8 mouse cellular contexts compared by ENCODE assay signal in genomic region chr8:92847299-92847698, GRCm38 (mm10). TPM values are rescaled to one million over a fixed set of nuclear protein-coding genes. Genes with fewer than 3 reads are reported as not detected.
DNase-seq lines count a peak whose midpoint lies in the region; ATAC-seq lines count a peak whose summit lies in the region.

No protein-coding gene starts in this region.

- peak overlapping the region; percentile 42; the same call in 1 of the 2 replicates for H3K27ac ChIP-seq in heart, embryonic 10.5 days
- H3K27ac ChIP-seq in hindbrain, embryonic 16.5 days (ENCODE audit: low read depth, low read length), result no peak overlapping the region

- peaks cover 16% of the 10 kb centered on the region for H3K36me3 ChIP-seq in heart, embryonic 10.5 days
- H3K36me3 ChIP-seq in hindbrain, embryonic 16.5 days (ENCODE audit: control insufficient read depth, insufficient read depth, low read length), result no peaks in the 10 kb centered on the region

- H3K4me1 ChIP-seq in heart, embryonic 10.5 days, result peaks cover 25% of the 10 kb centered on the region
- peaks cover 19% of the 10 kb centered on the region for H3K4me1 ChIP-seq in hindbrain, embryonic 16.5 days (ENCODE audit: control insufficient read depth, insufficient read depth, low read depth, low read length)

- H3K9me3 ChIP-seq in heart, embryonic 10.5 days, result no peaks in the 10 kb centered on the region
- H3K9me3 ChIP-seq in hindbrain, embryonic 16.5 days (ENCODE audit: control insufficient read depth, low read length), result no peaks in the 10 kb centered on the region

- H3K9ac ChIP-seq in hindbrain, embryonic 16.5 days (ENCODE audit: low read depth, low read length), result no peak overlapping the region

- peak overlapping the region; percentile 18 for H3K4me2 ChIP-seq in hindbrain, embryonic 16.5 days (ENCODE audit: low read length)

- 32% methylated on average over 9 of the region's 9 CpGs for WGBS in heart, embryonic 10.5 days
- 21% methylated on average over 9 of the region's 9 CpGs for WGBS in hindbrain, embryonic 16.5 days

- 0 out of 2 replicates have a peak overlapping the region, but pooled peaks have one; percentile 15 for H3K4me3 ChIP-seq in heart, embryonic 10.5 days
- no peak overlapping the region for H3K4me3 ChIP-seq in hindbrain, embryonic 16.5 days (ENCODE audit: low read length)

- DNase-seq in heart, embryonic 10.5 days (ENCODE audit: low spot score), result peak; percentile 84
- no peak for DNase-seq in heart, adult 9 months (ENCODE audit: low spot score in 2 of 2)
- peak; percentile 48 for DNase-seq in embryo, embryonic 9.5 days (ENCODE audit: extremely low spot score)
- DNase-seq in lung, postnatal 4 days, result peak; percentile 48 to 79
- no peak for DNase-seq in thymus, postnatal 4 days
- DNase-seq in left cerebral cortex, adult 9 months (ENCODE audit: low spot score in 2 of 2), result no peak
- DNase-seq in cerebellum, adult 8-10 months, result no peak

- ATAC-seq in hindbrain, embryonic 16.5 days, result 0 out of 2 replicates have a peak, but pooled peaks have one; percentile 16

- no peaks in the 10 kb centered on the region for H3K27me3 ChIP-seq in heart, embryonic 10.5 days (ENCODE audit: insufficient read depth, poor library complexity, severe bottlenecking)
- H3K27me3 ChIP-seq in hindbrain, embryonic 16.5 days (replicated peaks; ENCODE audit: control insufficient read depth, insufficient read depth, low read length), result 0 out of 2 replicates have a peak, but pooled peaks cover 2% of the 10 kb centered on the region

RNA-seq across cellular contexts. Expression of gene Lpcat2, which starts 7.8 kb away (rescaled TPM):
- 1.4 and 2.8 TPM in 2 replicates for polyA plus RNA-seq in heart, embryonic 10.5 days (2016; fragmentation: Nextera tagmentation; extraction: Ambion mirVana)
- 10.6 and 10.9 TPM in 2 replicates for polyA plus RNA-seq in hindbrain, embryonic 16.5 days (2015; fragmentation: Nextera tagmentation; extraction: Ambion mirVana)

RNA-seq across cellular contexts. Expression of gene Mmp2, which starts 20.2 kb away (rescaled TPM):
- polyA plus RNA-seq in heart, embryonic 10.5 days (2016; fragmentation: Nextera tagmentation; extraction: Ambion mirVana), result 72.3 and 96.5 TPM in 2 replicates
- polyA plus RNA-seq in hindbrain, embryonic 16.5 days (2015; fragmentation: Nextera tagmentation; extraction: Ambion mirVana), result 22.4 and 26.5 TPM in 2 replicates

RNA-seq across cellular contexts. Expression of gene Capns2, which starts 53.9 kb away (rescaled TPM):
- 0.26 TPM in 1 of 2 replicates, not detected in the other for polyA plus RNA-seq in heart, embryonic 10.5 days (2016; fragmentation: Nextera tagmentation; extraction: Ambion mirVana)
- polyA plus RNA-seq in hindbrain, embryonic 16.5 days (2015; fragmentation: Nextera tagmentation; extraction: Ambion mirVana), result 0.46 TPM in 1 of 2 replicates, not detected in the other

Comparison
In these comparisons a context has a peak if more than half of its experiments do, and no peak if none do; other contexts are left out.
1. DNase-seq: peak in heart, embryonic 10.5 days (single experiment), embryo, embryonic 9.5 days (single experiment) and lung, postnatal 4 days (2 of 2); none in heart, adult 9 months (0 of 2), thymus, postnatal 4 days (single experiment), left cerebral cortex, adult 9 months (0 of 2) and cerebellum, adult 8-10 months (single experiment).